9 mouse cellular contexts compared by ENCODE assay signal in the genomic region with DNA sequence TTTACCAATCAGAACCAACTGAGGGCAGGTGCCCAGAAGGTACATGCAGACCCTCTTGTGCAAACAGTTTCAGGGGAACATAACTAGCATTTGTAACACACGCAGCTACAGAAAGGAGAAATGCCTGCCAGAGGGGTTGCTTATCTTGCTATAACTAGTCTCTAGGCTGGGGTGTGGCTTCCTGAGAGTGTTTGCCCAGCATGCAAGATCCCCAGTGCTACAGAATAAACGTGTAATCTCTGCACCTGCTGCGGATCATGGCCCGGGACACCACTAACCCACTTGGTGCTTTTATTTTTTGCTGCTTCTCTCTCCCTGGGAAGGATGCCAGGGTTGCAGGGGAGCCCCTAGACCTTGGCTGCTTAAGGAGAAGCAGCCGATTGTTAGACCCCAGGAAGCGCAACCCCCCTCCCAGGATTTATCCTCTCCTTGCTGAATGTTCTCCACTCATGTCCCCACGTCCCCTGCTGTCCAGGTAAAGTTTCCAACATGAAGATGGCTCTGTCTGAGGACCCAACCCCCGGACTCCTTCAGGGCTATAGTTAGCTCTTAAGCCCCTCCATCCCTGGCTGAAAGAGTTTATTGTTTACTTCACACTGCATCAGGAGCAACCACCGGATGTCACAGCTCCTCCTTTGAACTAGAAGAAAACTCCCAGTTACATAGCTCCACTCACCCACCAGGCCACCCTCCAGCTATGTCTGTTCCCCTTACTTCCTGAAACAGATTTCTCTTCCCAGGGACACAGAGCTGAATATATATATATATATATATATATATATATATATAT. TPM values are rescaled to one million over a fixed set of nuclear protein-coding genes. Genes with fewer than 3 reads are reported as not detected.
A peak's percentile ranks its signal among the peaks of the same experiment; 100 is the strongest.
DNase-seq lines count a peak whose midpoint lies in the region; ATAC-seq and TF ChIP-seq lines count a peak whose summit lies in the region.
"Had no signal": no experiment of that assay in that cellular context is flagged by ENCODE, and none has a peak within 500 bp of the region (broad histone marks: within the 10 kb centered on the region; RNA-seq: fewer than 3 reads in every experiment).

No protein-coding gene starts in this region.

- peaks cover 5% of the 10 kb centered on the region; the same call in 1 of the 2 replicates for H3K27me3 ChIP-seq in G1E (ENCODE audit: insufficient read depth, low read length)
- no peaks in the 10 kb centered on the region for H3K27me3 ChIP-seq in forebrain, embryonic 13.5 days
- H3K27me3 ChIP-seq in spleen, adult 2 months (ENCODE audit: control insufficient read depth, insufficient read depth, low read length) = no peaks in the 10 kb centered on the region
- H3K27me3 ChIP-seq: hindbrain, embryonic 15.5 days; neural tube, embryonic 13.5 days had no signal

- H3K27ac ChIP-seq in forebrain, embryonic 13.5 days = peak overlapping the region; percentile 36; the same call in 1 of the 2 replicates
- peak overlapping the region; percentile 95 for H3K27ac ChIP-seq in spleen, adult 2 months (ENCODE audit: insufficient read depth, low read length)
- H3K27ac ChIP-seq: hindbrain, embryonic 15.5 days; neural tube, embryonic 13.5 days had no signal

- WGBS in forebrain, embryonic 13.5 days = 29% methylated on average over 9 of the region's 9 CpGs
- 18% methylated on average over 9 of the region's 9 CpGs for WGBS in spleen, adult 2 months

- H3K4me3 ChIP-seq in G1E (ENCODE audit: low read depth, low read length) = no peak overlapping the region
- H3K4me3 ChIP-seq in forebrain, embryonic 13.5 days = no peak overlapping the region
- H3K4me3 ChIP-seq in spleen, adult 2 months (ENCODE audit: extremely low read depth, insufficient read depth, insufficient read length) = peak overlapping the region; percentile 5; the same call in 1 of the 2 replicates
- H3K4me3 ChIP-seq: hindbrain, embryonic 15.5 days; neural tube, embryonic 13.5 days had no signal

- H3K9ac ChIP-seq in forebrain, embryonic 13.5 days = no peak overlapping the region
- H3K9ac ChIP-seq: hindbrain, embryonic 15.5 days; neural tube, embryonic 13.5 days had no signal

- H3K36me3 ChIP-seq in G1E (replicated peaks) = no peaks in the 10 kb centered on the region
- H3K36me3 ChIP-seq in forebrain, embryonic 13.5 days (ENCODE audit: poor library complexity, severe bottlenecking) = no peaks in the 10 kb centered on the region
- no peaks in the 10 kb centered on the region for H3K36me3 ChIP-seq in spleen, adult 2 months (ENCODE audit: control insufficient read depth, insufficient read depth, low read length)
- H3K36me3 ChIP-seq: hindbrain, embryonic 15.5 days; neural tube, embryonic 13.5 days had no signal

- no peak for TF ChIP-seq CTCF in G1E (IDR thresholded peaks at IDR 0.05; ENCODE audit: low read depth, low read length)
- TF ChIP-seq CTCF in spleen, adult 2 months (IDR thresholded peaks at IDR 0.05; ENCODE audit: extremely low read depth, insufficient read depth, insufficient read length, insufficient replicate concordance) = no peak

- H3K4me2 ChIP-seq in forebrain, embryonic 13.5 days = no peak overlapping the region
- H3K4me2 ChIP-seq: hindbrain, embryonic 15.5 days; neural tube, embryonic 13.5 days had no signal

- peaks cover 43% of the 10 kb centered on the region for H3K4me1 ChIP-seq in G1E (ENCODE audit: insufficient read depth, low read depth, low read length)
- peaks cover 23% of the 10 kb centered on the region for H3K4me1 ChIP-seq in forebrain, embryonic 13.5 days
- peaks cover 30% of the 10 kb centered on the region for H3K4me1 ChIP-seq in spleen, adult 2 months (ENCODE audit: control insufficient read depth, insufficient read depth, insufficient read length)

- H3K9me3 ChIP-seq in G1E (replicated peaks) = no peaks in the 10 kb centered on the region
- no peaks in the 10 kb centered on the region for H3K9me3 ChIP-seq in forebrain, embryonic 13.5 days (replicated peaks)
- H3K9me3 ChIP-seq: hindbrain, embryonic 15.5 days; neural tube, embryonic 13.5 days had no signal

- ATAC-seq in G1E (ENCODE audit: extremely low read depth, insufficient number of reproducible peaks, low FRiP score, poor library complexity, severe bottlenecking) = peak; percentile 64
- no peak for ATAC-seq in forebrain, embryonic 13.5 days

- DNase-seq in G1E (ENCODE audit: low spot score) (no peak), liver (peak; percentile 51)
- peak; percentile 29 to 61 for DNase-seq in spleen, adult 2 months (ENCODE audit: low read depth in 1 of 2, low spot score in 2 of 2)
- DNase-seq in adrenal gland, postnatal 14 days = no peak
- no peak for DNase-seq in urinary bladder, adult 2 months (ENCODE audit: low spot score)
- no peak for DNase-seq in layer of hippocampus, adult 9-11 months

- no peak; the same call in 1 of the 2 replicates for TF ChIP-seq POLR2A in spleen, adult 2 months (IDR thresholded peaks at IDR 0.05; ENCODE audit: low read depth, low read length)

RNA-seq across cellular contexts. Expression of gene Apobec2, which starts 6.7 kb away (rescaled TPM):
- total RNA-seq in G1E (2014; fragmentation: Nextera tagmentation) = not detected in 2 replicates
- 0.06 and 0.11 TPM in 2 replicates for total RNA-seq in G1E (2017)
- not detected in 2 replicates for polyA plus RNA-seq in G1E (2012)
- 0.72 and 0.81 TPM in 2 replicates for polyA plus RNA-seq in forebrain, embryonic 13.5 days (2015; fragmentation: Nextera tagmentation; extraction: Ambion mirVana)
- 0.29 and 0.42 TPM in 2 replicates for polyA plus RNA-seq in spleen, adult 2 months (2012; rRNA removed)
- total RNA-seq in adrenal gland, postnatal 14 days (2021) = 2.3 and 3.0 TPM in 2 replicates
- 6.8 and 7.9 TPM in 2 replicates for polyA plus RNA-seq in urinary bladder, adult 2 months (2012; rRNA removed)

RNA-seq across cellular contexts. Expression of gene Oard1, which starts 16.2 kb away (rescaled TPM):
- 34.3 and 39.8 TPM in 2 replicates for total RNA-seq in G1E (2014; fragmentation: Nextera tagmentation)
- 83.4 and 91.3 TPM in 2 replicates for total RNA-seq in G1E (2017)
- polyA plus RNA-seq in G1E (2012) = 3.5 and 5.0 TPM in 2 replicates
- 74.4 and 85.8 TPM in 2 replicates for polyA plus RNA-seq in forebrain, embryonic 13.5 days (2015; fragmentation: Nextera tagmentation; extraction: Ambion mirVana)
- 6.6 and 7.7 TPM in 2 replicates for polyA plus RNA-seq in spleen, adult 2 months (2012; rRNA removed)
- 18.7 and 22.9 TPM in 2 replicates for total RNA-seq in adrenal gland, postnatal 14 days (2021)
- polyA plus RNA-seq in urinary bladder, adult 2 months (2012; rRNA removed) = 38.1 and 42.4 TPM in 2 replicates

RNA-seq across cellular contexts. Expression of gene Nfya, which starts 16.3 kb away (rescaled TPM):
- total RNA-seq in G1E (2014; fragmentation: Nextera tagmentation) (193 and 203 TPM in 2 replicates), G1E (2017) (22.5 and 27.4 TPM in 2 replicates)
- polyA plus RNA-seq in G1E (2012) = 41.1 and 43.3 TPM in 2 replicates
- 14.8 and 17.8 TPM in 2 replicates for polyA plus RNA-seq in forebrain, embryonic 13.5 days (2015; fragmentation: Nextera tagmentation; extraction: Ambion mirVana)
- 80.3 and 93.1 TPM in 2 replicates for polyA plus RNA-seq in spleen, adult 2 months (2012; rRNA removed)
- total RNA-seq in adrenal gland, postnatal 14 days (2021) = 33.1 and 35.8 TPM in 2 replicates
- 31.7 and 39.2 TPM in 2 replicates for polyA plus RNA-seq in urinary bladder, adult 2 months (2012; rRNA removed)

RNA-seq across cellular contexts. Expression of gene Tspo2, which starts 25.3 kb away (rescaled TPM):
- 84.5 and 99.5 TPM in 2 replicates for total RNA-seq in G1E (2014; fragmentation: Nextera tagmentation)
- 57.0 and 61.3 TPM in 2 replicates for total RNA-seq in G1E (2017)
- 23.0 and 47.5 TPM in 2 replicates for polyA plus RNA-seq in G1E (2012)
- 1.7 and 2.4 TPM in 2 replicates for polyA plus RNA-seq in forebrain, embryonic 13.5 days (2015; fragmentation: Nextera tagmentation; extraction: Ambion mirVana)
- 107 and 121 TPM in 2 replicates for polyA plus RNA-seq in spleen, adult 2 months (2012; rRNA removed)
- 1.9 and 4.6 TPM in 2 replicates for total RNA-seq in adrenal gland, postnatal 14 days (2021)
- not detected in 2 replicates for polyA plus RNA-seq in urinary bladder, adult 2 months (2012; rRNA removed)

RNA-seq across cellular contexts. Expression of gene Unc5cl, which starts 28.7 kb away (rescaled TPM):
- total RNA-seq in G1E (2014; fragmentation: Nextera tagmentation) = 22.1 and 25.9 TPM in 2 replicates
- 15.6 and 17.6 TPM in 2 replicates for total RNA-seq in G1E (2017)
- polyA plus RNA-seq in G1E (2012) = 15.9 and 16.3 TPM in 2 replicates
- polyA plus RNA-seq in forebrain, embryonic 13.5 days (2015; fragmentation: Nextera tagmentation; extraction: Ambion mirVana) = 0.15 and 0.37 TPM in 2 replicates
- 8.5 and 10.6 TPM in 2 replicates for polyA plus RNA-seq in spleen, adult 2 months (2012; rRNA removed)
- 0.11 and 0.56 TPM in 2 replicates for total RNA-seq in adrenal gland, postnatal 14 days (2021)
- polyA plus RNA-seq in urinary bladder, adult 2 months (2012; rRNA removed) = 0.11 and 0.13 TPM in 2 replicates
- polyA plus RNA-seq: hindbrain, embryonic 15.5 days had no signal

Comparison
In these comparisons a context has a peak if more than half of its experiments do, and no peak if none do; other contexts are left out.
1. DNase-seq: peak in liver (single experiment) and spleen, adult 2 months (2 of 2); none in G1E (single experiment), adrenal gland, postnatal 14 days (single experiment), urinary bladder, adult 2 months (single experiment) and layer of hippocampus, adult 9-11 months (single experiment).